Comparison of ENCODE assay signal across 9 mouse cellular contexts in the genomic region with DNA sequence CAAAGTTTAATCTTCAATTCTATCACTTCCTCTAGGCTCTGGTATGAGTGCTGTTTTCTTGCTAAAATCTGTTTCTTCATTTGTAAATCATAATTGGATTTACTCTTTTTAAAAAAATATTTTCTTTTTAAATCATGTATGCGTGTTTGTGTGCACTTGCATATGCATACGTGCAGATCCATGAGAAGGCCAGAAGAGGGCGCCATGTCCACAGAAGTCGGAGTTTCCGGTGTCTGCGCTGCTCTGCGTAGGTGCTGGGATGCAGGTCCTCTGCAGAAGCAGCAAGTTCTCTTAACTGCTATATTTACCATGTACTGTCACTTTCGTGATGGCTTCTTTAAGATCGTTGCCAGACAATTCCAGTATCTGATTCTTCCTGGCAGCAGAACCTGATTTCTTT.
DNase-seq lines count a peak whose midpoint lies in the region; ATAC-seq and TF ChIP-seq lines count a peak whose summit lies in the region.
"Had no signal": no experiment of that assay in that cellular context is flagged by ENCODE, and none has a peak within 500 bp of the region (broad histone marks: within the 10 kb centered on the region; RNA-seq: fewer than 3 reads in every experiment).

No protein-coding gene starts in this region.

- peak; percentile 15 to 44 for DNase-seq in heart, postnatal 36 days
- no peak for DNase-seq in heart, adult 9 months (ENCODE audit: low spot score in 2 of 2)
- DNase-seq in 416B (ENCODE audit: low read depth), result peak; percentile 56
- DNase-seq in Patski (ENCODE audit: low read depth, low spot score), result no peak
- peak; percentile 27 to 46 for DNase-seq in kidney, postnatal 4 days
- no peak for DNase-seq in urinary bladder, adult 18-20 months (ENCODE audit: low spot score in 2 of 2)
- DNase-seq: right cerebral cortex, adult 18-20 months had no signal

- peak; percentile 71 for TF ChIP-seq CTCF in Patski (IDR thresholded peaks at IDR 0.05)

- no peak overlapping the region for H3K4me3 ChIP-seq in forebrain, embryonic 15.5 days

- H3K4me1 ChIP-seq in forebrain, embryonic 15.5 days, result no peaks in the 10 kb centered on the region

- no peak for ATAC-seq in Patski
- no peak for ATAC-seq in forebrain, embryonic 15.5 days (replicated peaks)
- ATAC-seq in cerebellum, adult (ENCODE audit: insufficient number of reproducible peaks, low FRiP score, low TSS enrichment), result no peak

- no peak overlapping the region for H3K27ac ChIP-seq in forebrain, embryonic 15.5 days (replicated peaks)

- H3K27me3 ChIP-seq in Patski, result no peaks in the 10 kb centered on the region
- H3K27me3 ChIP-seq in forebrain, embryonic 15.5 days, result no peaks in the 10 kb centered on the region

- no peaks in the 10 kb centered on the region for H3K9me3 ChIP-seq in forebrain, embryonic 15.5 days

- CTCF ChIA-PET in Patski (lab: Charles Lee), result interaction anchor here (1.0 to 2.0 kb wide), 5 partner anchors 9 to 461 kb away, joined by 3 to 4 read pairs (median 4); no protein-coding TSS in a partner anchor

- H3K9ac ChIP-seq in forebrain, embryonic 15.5 days (replicated peaks), result no peak overlapping the region

- intact Hi-C loops in heart, postnatal 36 days (cut with DNase I), result loop anchor here (5.0 kb wide), 1 partner anchor 208 kb away; the partner anchor contains the start of gene Nxnl2

- in situ Hi-C loops in Patski (cut with MboI; ENCODE audit: low pct_unique_long_range_greater_than_20kb), result loop anchor here (5.0 kb wide), 1 partner anchor 133 kb away; no protein-coding TSS in a partner anchor

- WGBS in forebrain, embryonic 15.5 days, result 78% methylated on average over 9 of the region's 9 CpGs

- no peaks in the 10 kb centered on the region for H3K36me3 ChIP-seq in forebrain, embryonic 15.5 days

- POLR2A ChIA-PET in Patski (lab: Charles Lee), result interaction anchor here (1.0 kb wide), 1 partner anchor 139 kb away, joined by 3 read pairs; no protein-coding TSS in a partner anchor

- H3K4me2 ChIP-seq in forebrain, embryonic 15.5 days (replicated peaks), result no peak overlapping the region

Comparison
In these comparisons a context has a peak if more than half of its experiments do, and no peak if none do; other contexts are left out.
1. DNase-seq: peak in heart, postnatal 36 days (2 of 2), 416B (single experiment) and kidney, postnatal 4 days (2 of 2); none in heart, adult 9 months (0 of 2), Patski (single experiment) and urinary bladder, adult 18-20 months (0 of 2).